Mouse (Mus musculus) heart, adult 2 months (tissue): ENCODE data around the gene Rnf10.

Source experiments
- CTCF ChIP-seq: fragments of 200-600 bp; IDR thresholded peaks from 2 replicates; pipeline ENCODE4 v1.8.1; 2022; ENCODE audit warnings: antibody characterized with exemption, mild to moderate bottlenecking, moderate library complexity
- EP300 ChIP-seq: fragments of 200-500 bp; IDR thresholded peaks from 2 replicates; pipeline ENCODE4 v1.6.1; 2011; ENCODE audit warnings: low read depth, low read length, control low read depth; ENCODE audit not compliant: insufficient read depth

DNA sequence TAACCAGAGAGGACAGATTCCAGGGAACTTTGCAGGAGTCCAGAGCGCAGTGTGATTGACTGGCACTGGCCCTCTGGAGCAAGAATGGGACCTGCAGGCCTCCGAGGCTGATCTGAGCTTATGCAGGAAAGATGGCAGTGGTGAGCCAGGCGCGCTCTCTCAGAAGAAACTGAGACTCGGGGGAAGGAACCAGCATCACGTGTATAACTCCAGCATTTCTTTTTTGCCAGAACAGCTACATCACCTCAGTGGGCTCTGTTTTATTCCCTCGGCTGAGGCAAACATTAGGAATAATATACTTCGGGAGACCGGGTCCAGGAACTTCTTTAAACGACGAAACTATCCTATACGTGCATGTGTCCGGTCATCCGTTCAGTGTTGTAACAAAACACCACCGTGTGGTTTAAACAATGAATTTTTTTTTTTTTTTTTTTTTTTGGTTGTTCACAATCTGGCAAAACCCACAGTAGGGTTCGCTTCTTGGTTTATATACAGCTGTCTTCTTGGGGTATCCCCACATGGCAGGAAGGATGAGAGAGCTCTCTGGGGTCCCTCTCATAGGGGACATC is 41.1 kb downstream of the Rnf10 start:
- TF ChIP-seq CTCF (0 out of 2 replicates have a peak, but pooled peaks have one; percentile 9), EP300 (no peak)
